Mouse (Mus musculus) embryonic facial prominence, embryonic 11.5 days (tissue): ENCODE measurements around the gene Khdc4. TPM values are rescaled to one million over a fixed set of nuclear protein-coding genes. Genes with fewer than 3 reads are reported as not detected.

Source experiments
- polyA plus RNA-seq: library from polyadenylated mRNA; unstranded; fragments of >200 nt; fragmentation: Nextera tagmentation; extraction: Ambion mirVana; gene quantifications from 2 replicates; pipeline ENCODE4 v1.2.1, GENCODE M21; 2014

Khdc4 gene
- polyA plus RNA-seq, 1 experiment from 2014 or later, result 101 TPM

Other genes with a start within 250 kb of the Khdc4 start
- gene Sema4a, start 224.6 kb upstream of the Khdc4 start, polyA plus RNA-seq, result 5.3 and 6.5 TPM in 2 replicates
- gene Lmna, start 175.8 kb upstream of the Khdc4 start, polyA plus RNA-seq, result 28.7 and 30.5 TPM in 2 replicates
- gene Mex3a, start 153.4 kb upstream of the Khdc4 start, polyA plus RNA-seq, result 40.1 and 41.0 TPM in 2 replicates
- 3.7 and 4.0 TPM in 2 replicates for gene Rab25, start 137.5 kb upstream of the Khdc4 start, polyA plus RNA-seq
- 77.4 and 82.0 TPM in 2 replicates for gene Lamtor2, start 132.7 kb upstream of the Khdc4 start, polyA plus RNA-seq
- 62.1 and 73.3 TPM in 2 replicates for gene Ubqln4, start 132.0 kb upstream of the Khdc4 start, polyA plus RNA-seq
- gene Ssr2, start 109.9 kb upstream of the Khdc4 start, polyA plus RNA-seq, result 184 and 201 TPM in 2 replicates
- gene Arhgef2, start 79.8 kb upstream of the Khdc4 start, polyA plus RNA-seq, result 82.2 and 89.3 TPM in 2 replicates
- not detected in 2 replicates for gene Rxfp4, start 32.7 kb upstream of the Khdc4 start, polyA plus RNA-seq
- gene Rit1, start 31.0 kb downstream of the Khdc4 start, polyA plus RNA-seq, result 41.4 and 41.7 TPM in 2 replicates
- 51.5 and 59.1 TPM in 2 replicates for gene Syt11, start 89.4 kb downstream of the Khdc4 start, polyA plus RNA-seq
- 13.6 and 14.2 TPM in 2 replicates for gene Gon4l, start 149.4 kb downstream of the Khdc4 start, polyA plus RNA-seq
- gene Msto1, start 228.2 kb downstream of the Khdc4 start, polyA plus RNA-seq, result 49.2 and 53.8 TPM in 2 replicates